Mouse (Mus musculus) liver, postnatal 0 days (tissue): ENCODE measurements around the gene Slc27a5.
A peak's percentile ranks its signal among the peaks of the same experiment; 100 is the strongest.

ENCODE experiments used
- CTCF ChIP-seq: sonication (generic); IDR thresholded peaks from 2 replicates; pipeline ENCODE4 v1.5.1; 2016; ENCODE audit warnings: antibody characterized with exemption, low read depth
- EP300 ChIP-seq: IDR thresholded peaks from 2 replicates; pipeline ENCODE4 v1.6.1; 2016; ENCODE audit warnings: antibody characterized with exemption, low read depth, mild to moderate bottlenecking

GRCm38 (mm10) chr7:13046084-13046483 is 48.1 kb upstream of the Slc27a5 start:
- no peak for TF ChIP-seq EP300
- TF ChIP-seq CTCF, result peak; percentile 92
